Mouse (Mus musculus): ENCODE measurements around the gene Mss51. TPM values are rescaled to one million over a fixed set of nuclear protein-coding genes. Genes with fewer than 3 reads are reported as not detected.

Mss51 gene
- total RNA-seq, 2 experiments from 2014 or later, result 0.60 to 0.70 TPM

GRCm38 (mm10) chr14:20452929-20453328 lies 43.8 kb downstream of the Mss51 start:
- DNase-seq (ENCODE audit: low spot score in 2 of 2), result no peak

- DNase-seq (ENCODE audit: low spot score in 2 of 2), result peak; percentile 41 to 51
These were observed 44.9 kb downstream of the Mss51 start, which contains the start of gene Cfap70 for GRCm38 (mm10) chr14:20451765-20452331. Gene Cfap70, minus strand, starts transcription at chr14:20452226.

GRCm38 (mm10) chr14:20451302-20451701 lies 45.4 kb downstream of the Mss51 start:
- DNase-seq (ENCODE audit: low spot score in 2 of 2), result no peak

GRCm38 (mm10) chr14:20447209-20447608 lies 49.5 kb downstream of the Mss51 start:
- DNase-seq (ENCODE audit: low spot score in 2 of 2), result no peak

GRCm38 (mm10) chr14:20442252-20442651 lies 54.4 kb downstream of the Mss51 start:
- no peak for DNase-seq (ENCODE audit: low spot score in 2 of 2)

- no peak for DNase-seq (ENCODE audit: low spot score in 2 of 2)
These were observed 59.7 kb downstream of the Mss51 start for GRCm38 (mm10) chr14:20436976-20437375.

Other genes with a start within 250 kb of the Mss51 start
- gene Kcnk16, start 227.7 kb downstream of the Mss51 start, total RNA-seq (2021), result not detected
- gene Nudt13, start 202.2 kb downstream of the Mss51 start, total RNA-seq (2021), result 10 to 100 TPM; 43.3 to 70.4 TPM
- gene Ecd, start 148.8 kb downstream of the Mss51 start, total RNA-seq (2021), result 10 to 100 TPM; 32.9 to 42.8 TPM
- 10 to 100 TPM; 37.1 to 43.7 TPM for gene Fam149b, start 148.7 kb downstream of the Mss51 start, total RNA-seq (2021)
- 10 to 100 TPM; 28.3 to 33.5 TPM for gene Dnajc9, start 108.0 kb downstream of the Mss51 start, total RNA-seq (2021)
- 10 to 100 TPM; 61.3 to 67.1 TPM for gene Mrps16, start 103.3 kb downstream of the Mss51 start, total RNA-seq (2021)
- 1 to 10 TPM in 1 of 2 experiments, under 1 TPM in 1; 0.96 to 1.1 TPM for gene Cfap70, start 44.7 kb downstream of the Mss51 start, total RNA-seq (2021)
- gene Anxa7, start 16.8 kb downstream of the Mss51 start, total RNA-seq (2021), result 100 to 1,000 TPM; 101 to 116 TPM
- 10 to 100 TPM; 60.5 to 61.1 TPM for gene Ppp3cb, start 49.7 kb upstream of the Mss51 start, total RNA-seq (2021)
- 10 to 100 TPM; 11.2 to 14.5 TPM for gene Usp54, start 144.2 kb upstream of the Mss51 start, total RNA-seq (2021)
- 1 to 10 TPM in 1 of 2 experiments, not detected in 1; 1.8 TPM for gene Myoz1, start 159.6 kb upstream of the Mss51 start, total RNA-seq (2021)
- gene Synpo2l, start 171.5 kb upstream of the Mss51 start, total RNA-seq (2021), result under 1 TPM; 0.20 to 0.67 TPM
- 100 to 1,000 TPM; 120 to 132 TPM for gene Sec24c, start 177.4 kb upstream of the Mss51 start, total RNA-seq (2021)
- gene Fut11, start 198.1 kb upstream of the Mss51 start, total RNA-seq (2021), result 10 to 100 TPM; 12.2 to 16.8 TPM
- 10 to 100 TPM; 80.8 to 90.3 TPM for gene Chchd1, start 206.1 kb upstream of the Mss51 start, total RNA-seq (2021)
- gene Zswim8, start 210.7 kb upstream of the Mss51 start, total RNA-seq (2021), result 100 to 1,000 TPM; 129 to 136 TPM
- gene Ndst2, start 237.7 kb upstream of the Mss51 start, total RNA-seq (2021), result 10 to 100 TPM; 21.6 to 26.1 TPM

Data from adrenal gland, adult 18-20 months (tissue).